Mouse (Mus musculus) forebrain, embryonic 15.5 days (tissue): ENCODE results near the gene Prc1. TPM values are rescaled to one million over a fixed set of nuclear protein-coding genes. Genes with fewer than 3 reads are reported as not detected.

ENCODE experiments used
- ATAC-seq: fragments of 200-750 bp; cut with Nextera tagmentation; replicated peaks from 2 replicates; pipeline ENCODE4 v1.8.0; 2017; ENCODE audit warnings: mild to moderate bottlenecking, moderate TSS enrichment, moderate library complexity
- H3K27ac ChIP-seq: fragments of 300-500 bp; sonication (generic); replicated peaks from 2 replicates; pipeline ENCODE4 v1.5.1; 2015; ENCODE audit warnings: mild to moderate bottlenecking, inconsistent platforms
- H3K27me3 ChIP-seq: fragments of 300-500 bp; sonication (generic); 2 replicates; pipeline ENCODE4 v1.6.1; 2015; ENCODE audit warnings: inconsistent platforms
- H3K36me3 ChIP-seq: fragments of 300-500 bp; sonication (generic); 2 replicates; pipeline ENCODE4 v1.6.1; 2015; ENCODE audit warnings: mild to moderate bottlenecking, inconsistent platforms
- H3K4me1 ChIP-seq: fragments of 300-500 bp; sonication (generic); 2 replicates; pipeline ENCODE4 v1.6.1; 2015; ENCODE audit warnings: inconsistent platforms
- H3K4me2 ChIP-seq: fragments of 300-500 bp; sonication (generic); replicated peaks from 2 replicates; pipeline ENCODE4 v1.6.1; 2015; ENCODE audit warnings: mild to moderate bottlenecking, inconsistent platforms
- H3K4me3 ChIP-seq: fragments of 300-500 bp; sonication (generic); 2 replicates; pipeline ENCODE4 v1.5.1; 2015; ENCODE audit warnings: mild to moderate bottlenecking, inconsistent platforms
- H3K9ac ChIP-seq: fragments of 300-500 bp; sonication (generic); replicated peaks from 2 replicates; pipeline ENCODE4 v1.6.1; 2015; ENCODE audit warnings: mild to moderate bottlenecking, inconsistent platforms
- H3K9me3 ChIP-seq: fragments of 300-500 bp; sonication (generic); 2 replicates; pipeline ENCODE4 v1.6.1; 2016; ENCODE audit warnings: inconsistent platforms
- WGBS: fragments of 180-500 bp; shearing (Covaris S2); methylation state at CpG from one replicate; pipeline ENCODE4 v1.1.7; 2015; ENCODE audit warnings: mixed read lengths; 5-methylcytosine and 5-hydroxymethylcytosine counted together
- polyA plus RNA-seq: library from polyadenylated mRNA; unstranded; fragments of >200 nt; fragmentation: Nextera tagmentation; extraction: Ambion mirVana; gene quantifications from 2 replicates; pipeline ENCODE4 v1.2.1, GENCODE M21; 2015

The Prc1 gene
- polyA plus RNA-seq, 1 experiment from 2014 or later: 91.2 TPM

- Histone ChIP-seq H3K9me3 (no peaks in the 10 kb centered on the region), H3K9ac (no peak overlapping the region), H3K4me3 (no peak overlapping the region), H3K4me1 (peaks cover 28% of the 10 kb centered on the region), H3K27me3 (no peaks in the 10 kb centered on the region), H3K27ac (no peak overlapping the region), H3K36me3 (peaks cover 36% of the 10 kb centered on the region), H3K4me2 (no peak overlapping the region)
- 79% methylated on average over 1 of the region's 1 CpGs for WGBS
- ATAC-seq: no peak
Measured at GRCm38 (mm10) chr7:80267764-80268163, 26.5 kb upstream of the Prc1 start.

- Histone ChIP-seq H3K27me3 (no peaks in the 10 kb centered on the region), H3K9me3 (no peaks in the 10 kb centered on the region), H3K4me1 (peaks cover 28% of the 10 kb centered on the region), H3K4me3 (peak within 1 kb of the TSS; percentile 68), H3K27ac (peak within 1 kb of the TSS; percentile 76), H3K4me2 (peak within 1 kb of the TSS; percentile 84), H3K9ac (peak within 1 kb of the TSS; percentile 78), H3K36me3 (peaks cover 48% of the 10 kb centered on the region)
- WGBS: 5% methylated on average over 21 of the region's 21 CpGs
- peak; percentile 91 for ATAC-seq
Measured at GRCm38 (mm10) chr7:80268897-80269750, 25.1 kb upstream of the Prc1 start, which contains the start of gene Vps33b. TSS of gene Vps33b (plus strand) at chr7:80269649.

GRCm38 (mm10) chr7:80269751-80270255 is 24.4 kb upstream of the Prc1 start:
- H3K27ac ChIP-seq: peak overlapping the region; percentile 76
- peak overlapping the region; percentile 68 for H3K4me3 ChIP-seq
- ATAC-seq: peak; percentile 88
- H3K27me3 ChIP-seq: no peaks in the 10 kb centered on the region
- peaks cover 6% of the 10 kb centered on the region; the same call in 1 of the 2 replicates for H3K9me3 ChIP-seq
- peak overlapping the region; percentile 84 for H3K4me2 ChIP-seq
- H3K4me1 ChIP-seq: peaks cover 28% of the 10 kb centered on the region
- H3K9ac ChIP-seq: peak overlapping the region; percentile 78
- peaks cover 49% of the 10 kb centered on the region for H3K36me3 ChIP-seq
- WGBS: under 1% methylated on average over 23 of the region's 23 CpGs

- ATAC-seq: no peak
Measured at GRCm38 (mm10) chr7:80273456-80273855, 20.8 kb upstream of the Prc1 start.

GRCm38 (mm10) chr7:80276374-80276773 is 17.9 kb upstream of the Prc1 start:
- H3K4me2 ChIP-seq: no peak overlapping the region
- H3K36me3 ChIP-seq: peaks cover 80% of the 10 kb centered on the region
- H3K4me1 ChIP-seq: peaks cover 4% of the 10 kb centered on the region; the same call in 1 of the 2 replicates
- whole genome bisulfite sequencing: 99% methylated on average over 4 of the region's 4 CpGs
- no peak overlapping the region for H3K4me3 ChIP-seq
- no peak for ATAC-seq
- no peaks in the 10 kb centered on the region for H3K27me3 ChIP-seq
- H3K27ac ChIP-seq: no peak overlapping the region
- H3K9me3 ChIP-seq: peaks cover 11% of the 10 kb centered on the region; the same call in 1 of the 2 replicates
- H3K9ac ChIP-seq: no peak overlapping the region

More at GRCm38 (mm10) chr7:80273456-80273855, 20.8 kb upstream of the Prc1 start:
- no peak overlapping the region for H3K4me3 ChIP-seq
- no peaks in the 10 kb centered on the region for H3K27me3 ChIP-seq
- 94% methylated on average over 2 of the region's 2 CpGs for WGBS
- no peak overlapping the region for H3K9ac ChIP-seq
- H3K27ac ChIP-seq: no peak overlapping the region
- H3K4me2 ChIP-seq: no peak overlapping the region
- peaks cover 59% of the 10 kb centered on the region for H3K36me3 ChIP-seq
- peaks cover 11% of the 10 kb centered on the region; the same call in 1 of the 2 replicates for H3K9me3 ChIP-seq
- H3K4me1 ChIP-seq: peaks cover 26% of the 10 kb centered on the region

- Histone ChIP-seq H3K9ac (no peak overlapping the region), H3K4me1 (no peaks in the 10 kb centered on the region), H3K9me3 (peaks cover 3% of the 10 kb centered on the region; the same call in 1 of the 2 replicates), H3K4me3 (no peak overlapping the region), H3K27me3 (no peaks in the 10 kb centered on the region), H3K36me3 (peaks cover 76% of the 10 kb centered on the region), H3K4me2 (no peak overlapping the region), H3K27ac (no peak overlapping the region)
- ATAC-seq: no peak
- 88% methylated on average over 10 of the region's 10 CpGs for WGBS
Measured at GRCm38 (mm10) chr7:80280032-80280431, 14.2 kb upstream of the Prc1 start.

GRCm38 (mm10) chr7:80280998-80281397 is 13.3 kb upstream of the Prc1 start:
- 94% methylated on average over 2 of the region's 2 CpGs for WGBS
- ATAC-seq: no peak
- no peaks in the 10 kb centered on the region for H3K9me3 ChIP-seq
- no peak overlapping the region for H3K4me2 ChIP-seq
- no peak overlapping the region for H3K4me3 ChIP-seq
- H3K36me3 ChIP-seq: peaks cover 78% of the 10 kb centered on the region
- H3K27ac ChIP-seq: no peak overlapping the region
- H3K9ac ChIP-seq: no peak overlapping the region
- H3K4me1 ChIP-seq: no peaks in the 10 kb centered on the region
- no peaks in the 10 kb centered on the region for H3K27me3 ChIP-seq

GRCm38 (mm10) chr7:80281646-80282045 is 12.6 kb upstream of the Prc1 start:
- no peak overlapping the region for H3K27ac ChIP-seq
- H3K36me3 ChIP-seq: peaks cover 78% of the 10 kb centered on the region
- H3K4me3 ChIP-seq: no peak overlapping the region
- no peaks in the 10 kb centered on the region for H3K27me3 ChIP-seq
- H3K4me2 ChIP-seq: no peak overlapping the region
- H3K4me1 ChIP-seq: no peaks in the 10 kb centered on the region
- no peak for ATAC-seq
- WGBS: 85% methylated on average over 3 of the region's 3 CpGs
- H3K9ac ChIP-seq: no peak overlapping the region
- H3K9me3 ChIP-seq: no peaks in the 10 kb centered on the region

- H3K4me1 ChIP-seq: no peaks in the 10 kb centered on the region
- no peak for ATAC-seq
- no peaks in the 10 kb centered on the region for H3K27me3 ChIP-seq
- no peak overlapping the region for H3K9ac ChIP-seq
- H3K27ac ChIP-seq: no peak overlapping the region
- H3K4me3 ChIP-seq: no peak overlapping the region
- H3K36me3 ChIP-seq: peaks cover 79% of the 10 kb centered on the region
- no peak overlapping the region for H3K4me2 ChIP-seq
- no peaks in the 10 kb centered on the region for H3K9me3 ChIP-seq
- 95% methylated on average over 3 of the region's 3 CpGs for WGBS
Measured at GRCm38 (mm10) chr7:80283226-80283918, 10.9 kb upstream of the Prc1 start.

GRCm38 (mm10) chr7:80284391-80284790 is 9.9 kb upstream of the Prc1 start:
- H3K4me3 ChIP-seq: no peak overlapping the region

GRCm38 (mm10) chr7:80285725-80286124 is 8.5 kb upstream of the Prc1 start:
- Histone ChIP-seq H3K4me2 (no peak overlapping the region), H3K27me3 (no peaks in the 10 kb centered on the region), H3K9ac (no peak overlapping the region), H3K36me3 (peaks cover 75% of the 10 kb centered on the region), H3K9me3 (no peaks in the 10 kb centered on the region), H3K4me1 (no peaks in the 10 kb centered on the region), H3K4me3 (no peak overlapping the region), H3K27ac (no peak overlapping the region)
- WGBS: 95% methylated on average over 6 of the region's 6 CpGs
- no peak for ATAC-seq

More at GRCm38 (mm10) chr7:80284391-80284790, 9.9 kb upstream of the Prc1 start:
- H3K27ac ChIP-seq: no peak overlapping the region
- no peak overlapping the region for H3K9ac ChIP-seq
- ATAC-seq: no peak
- WGBS: 92% methylated on average over 5 of the region's 5 CpGs
- H3K36me3 ChIP-seq: peaks cover 78% of the 10 kb centered on the region
- H3K4me1 ChIP-seq: no peaks in the 10 kb centered on the region
- no peak overlapping the region for H3K4me2 ChIP-seq
- no peaks in the 10 kb centered on the region for H3K9me3 ChIP-seq
- H3K27me3 ChIP-seq: no peaks in the 10 kb centered on the region

GRCm38 (mm10) chr7:80287736-80288135 is 6.5 kb upstream of the Prc1 start:
- Histone ChIP-seq H3K27ac (no peak overlapping the region), H3K27me3 (no peaks in the 10 kb centered on the region), H3K4me1 (no peaks in the 10 kb centered on the region), H3K4me3 (no peak overlapping the region), H3K4me2 (no peak overlapping the region), H3K36me3 (peaks cover 83% of the 10 kb centered on the region), H3K9me3 (no peaks in the 10 kb centered on the region), H3K9ac (no peak overlapping the region)
- 84% methylated on average over 10 of the region's 10 CpGs for WGBS
- ATAC-seq: no peak
